Mouse (Mus musculus) forebrain, postnatal 0 days (tissue): ENCODE results near the gene Soga1. TPM values are rescaled to one million over a fixed set of nuclear protein-coding genes. Genes with fewer than 3 reads are reported as not detected.
A peak's percentile ranks its signal among the peaks of the same experiment; 100 is the strongest.

Experiments
- ATAC-seq: fragments of 200-750 bp; cut with Nextera tagmentation; 2 replicates; pipeline ENCODE4 v1.8.0; 2017; ENCODE audit warnings: mild to moderate bottlenecking, moderate library complexity
- DNase-seq: peaks from one replicate; pipeline ENCODE4 v3.0.0-alpha.2; 2015
- H3K27ac ChIP-seq: fragments of 300-500 bp; sonication (generic); 2 replicates; pipeline ENCODE4 v1.5.1; 2014; ENCODE audit warnings: low read depth, mild to moderate bottlenecking, antibody characterized with exemption, low read length, moderate library complexity, mixed read lengths
- H3K27me3 ChIP-seq: fragments of 300-500 bp; sonication (generic); 2 replicates; pipeline ENCODE4 v1.6.1; 2014; ENCODE audit warnings: mild to moderate bottlenecking, low read length, mixed read lengths; ENCODE audit not compliant: insufficient read depth
- H3K36me3 ChIP-seq: fragments of 300-500 bp; sonication (generic); 2 replicates; pipeline ENCODE4 v1.6.1; 2014; ENCODE audit warnings: mild to moderate bottlenecking, moderate library complexity; ENCODE audit not compliant: insufficient read depth
- H3K4me1 ChIP-seq: fragments of 300-500 bp; sonication (generic); 2 replicates; pipeline ENCODE4 v1.6.1; 2014; ENCODE audit warnings: antibody characterized with exemption; ENCODE audit not compliant: insufficient read depth
- H3K4me2 ChIP-seq: fragments of 300-500 bp; sonication (generic); 2 replicates; pipeline ENCODE4 v1.6.1; 2014; ENCODE audit warnings: low read depth, mild to moderate bottlenecking, moderate library complexity
- H3K4me3 ChIP-seq: fragments of 300-500 bp; sonication (generic); 2 replicates; pipeline ENCODE4 v1.5.1; 2014; ENCODE audit warnings: low read depth, low read length, mixed read lengths
- H3K9ac ChIP-seq: fragments of 300-500 bp; sonication (generic); 2 replicates; pipeline ENCODE4 v1.6.1; 2014; ENCODE audit warnings: mild to moderate bottlenecking
- H3K9me3 ChIP-seq: fragments of 300-500 bp; sonication (generic); 2 replicates; pipeline ENCODE4 v1.6.1; 2016; ENCODE audit warnings: low read length
- CTCF ChIP-seq: sonication (generic); IDR thresholded peaks from 2 replicates; pipeline ENCODE4 v1.5.1; 2016; ENCODE audit warnings: antibody characterized with exemption, control low read depth, low read depth
- WGBS: fragments of 180-500 bp; shearing (Covaris S2); extraction: QIAGEN DNeasy Blood & Tissue Kit; methylation state at CpG from one replicate; pipeline ENCODE4 v1.1.7; 2014; 5-methylcytosine and 5-hydroxymethylcytosine counted together
- polyA plus RNA-seq: library from polyadenylated mRNA; unstranded; fragments of >200 nt; fragmentation: Nextera tagmentation; extraction: Ambion mirVana; gene quantifications from 2 replicates; pipeline ENCODE4 v1.2.1, GENCODE M21; 2015
- total RNA-seq: library from RNA; depleted of rRNA; stranded (reverse); fragments of >200 nt; gene quantifications from 2 replicates; pipeline ENCODE4 v1.2.3, GENCODE M21; 2014; rRNA removed

The Soga1 gene
- total RNA-seq, result 80.5 and 93.7 TPM in 2 replicates
- 3.1 and 3.9 TPM in 2 replicates for polyA plus RNA-seq

- whole genome bisulfite sequencing, result under 1% methylated on average over 110 of the region's 136 CpGs
- Histone ChIP-seq H3K36me3 (peaks cover 6% of the 10 kb centered on the region; the same call in 1 of the 2 replicates), H3K4me2 (peak within 1 kb of the TSS; percentile 94), H3K27me3 (no peaks in the 10 kb centered on the region), H3K9ac (peak within 1 kb of the TSS; percentile 94), H3K27ac (peak within 1 kb of the TSS; percentile 97), H3K4me3 (peak within 1 kb of the TSS; percentile 92), H3K4me1 (peaks cover 38% of the 10 kb centered on the region), H3K9me3 (no peaks in the 10 kb centered on the region)
- TF ChIP-seq CTCF, result peak; percentile 58
- ATAC-seq (peak; percentile 86), DNase-seq (peak; percentile 89)
These were observed at the start of gene Soga1 for GRCm38 (mm10) chr2:157078793-157079700. Gene Soga1, minus strand, starts transcription at chr2:157079254.

- Histone ChIP-seq H3K9ac (no peak overlapping the region), H3K27me3 (no peaks in the 10 kb centered on the region), H3K4me1 (no peaks in the 10 kb centered on the region), H3K9me3 (no peaks in the 10 kb centered on the region), H3K27ac (no peak overlapping the region), H3K36me3 (no peaks in the 10 kb centered on the region), H3K4me3 (no peak overlapping the region), H3K4me2 (no peak overlapping the region)
- 0 out of 2 replicates have a peak, but pooled peaks have one; percentile 37 for TF ChIP-seq CTCF
- DNase-seq, result peak; percentile 27
- no peak for ATAC-seq
- 57% methylated on average over 4 of the region's 4 CpGs for WGBS
These were observed 49.0 kb upstream of the Soga1 start for GRCm38 (mm10) chr2:157128072-157128471.

- DNase-seq, result no peak
- H3K4me3 ChIP-seq, result no peak overlapping the region
- no peak overlapping the region for H3K9ac ChIP-seq
- no peak for TF ChIP-seq CTCF
- H3K4me1 ChIP-seq, result no peaks in the 10 kb centered on the region
- no peak for ATAC-seq
- H3K4me2 ChIP-seq, result no peak overlapping the region
- 87% methylated on average over 3 of the region's 3 CpGs for WGBS
- H3K36me3 ChIP-seq, result no peaks in the 10 kb centered on the region
- no peaks in the 10 kb centered on the region for H3K27me3 ChIP-seq
- no peaks in the 10 kb centered on the region for H3K9me3 ChIP-seq
- H3K27ac ChIP-seq, result no peak overlapping the region
These were observed 48.3 kb upstream of the Soga1 start for GRCm38 (mm10) chr2:157127370-157127769.

DNA sequence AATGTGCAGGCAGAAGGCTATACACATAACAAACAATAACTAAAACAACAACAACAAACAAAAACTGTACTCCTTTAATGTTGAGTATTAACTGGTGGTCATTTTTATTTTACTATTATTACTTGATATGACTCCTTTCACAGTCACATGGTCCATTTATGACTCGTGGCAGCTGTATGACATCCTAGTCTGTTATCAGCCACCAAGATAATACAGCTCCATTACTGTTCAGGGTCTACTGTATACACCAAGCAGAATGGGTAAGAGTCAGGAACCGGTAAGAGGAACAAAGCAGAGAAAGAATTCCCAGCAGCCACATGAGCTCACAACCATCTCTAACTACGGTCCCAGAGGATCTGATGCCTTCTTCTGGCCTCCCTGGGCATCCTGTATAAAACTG, 46.2 kb upstream of the Soga1 start:
- H3K4me3 ChIP-seq, result no peak overlapping the region
- TF ChIP-seq CTCF, result no peak
- no peaks in the 10 kb centered on the region for H3K4me1 ChIP-seq
- no peak overlapping the region for H3K4me2 ChIP-seq
- H3K9ac ChIP-seq, result no peak overlapping the region
- H3K27me3 ChIP-seq, result no peaks in the 10 kb centered on the region
- H3K36me3 ChIP-seq, result peaks cover 7% of the 10 kb centered on the region; the same call in 1 of the 2 replicates
- WGBS, result 93% methylated on average over 3 of the region's 3 CpGs
- DNase-seq, result no peak
- ATAC-seq, result no peak
- no peak overlapping the region for H3K27ac ChIP-seq
- H3K9me3 ChIP-seq, result no peaks in the 10 kb centered on the region

DNA sequence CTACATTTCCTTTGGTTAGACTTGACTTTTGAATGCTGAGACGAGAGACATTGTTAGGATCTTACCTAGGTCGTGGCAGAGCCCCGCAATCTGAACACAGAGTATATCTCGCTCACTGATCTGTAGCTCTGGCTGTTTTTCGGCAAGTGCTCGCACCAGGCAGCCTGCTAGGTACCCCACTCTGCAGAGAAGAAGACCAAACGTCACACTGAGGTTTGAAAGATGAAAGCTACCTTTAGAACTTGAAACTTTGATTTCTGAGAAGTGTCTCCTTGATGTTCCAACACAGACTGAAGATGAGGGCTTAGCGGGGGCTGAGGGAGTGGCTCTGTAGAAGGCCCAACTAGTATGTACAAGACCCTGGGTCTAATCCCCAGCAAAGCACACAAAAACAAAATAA, 42.7 kb upstream of the Soga1 start:
- H3K27ac ChIP-seq, result no peak overlapping the region
- TF ChIP-seq CTCF, result no peak
- H3K36me3 ChIP-seq, result peaks cover 7% of the 10 kb centered on the region; the same call in 1 of the 2 replicates
- H3K9ac ChIP-seq, result no peak overlapping the region
- no peaks in the 10 kb centered on the region for H3K9me3 ChIP-seq
- no peak overlapping the region for H3K4me3 ChIP-seq
- H3K4me2 ChIP-seq, result no peak overlapping the region
- H3K27me3 ChIP-seq, result no peaks in the 10 kb centered on the region
- 92% methylated on average over 8 of the region's 8 CpGs for WGBS
- ATAC-seq (no peak), DNase-seq (no peak)
- no peaks in the 10 kb centered on the region for H3K4me1 ChIP-seq

GRCm38 (mm10) chr2:157119075-157119474, 40.0 kb upstream of the Soga1 start:
- H3K4me3 ChIP-seq, result no peak overlapping the region
- no peaks in the 10 kb centered on the region for H3K27me3 ChIP-seq
- H3K27ac ChIP-seq, result no peak overlapping the region
- H3K36me3 ChIP-seq, result peaks cover 7% of the 10 kb centered on the region; the same call in 1 of the 2 replicates
- H3K4me2 ChIP-seq, result no peak overlapping the region
- no peak for TF ChIP-seq CTCF
- no peaks in the 10 kb centered on the region for H3K9me3 ChIP-seq
- ATAC-seq, result no peak
- no peaks in the 10 kb centered on the region for H3K4me1 ChIP-seq
- 72% methylated on average over 3 of the region's 3 CpGs for WGBS
- no peak for DNase-seq
- H3K9ac ChIP-seq, result no peak overlapping the region

- peaks cover 13% of the 10 kb centered on the region for H3K36me3 ChIP-seq
- no peak for DNase-seq
- 89% methylated on average over 4 of the region's 4 CpGs for WGBS
- H3K9ac ChIP-seq, result no peak overlapping the region
- H3K27me3 ChIP-seq, result no peaks in the 10 kb centered on the region
- no peak for ATAC-seq
- TF ChIP-seq CTCF, result no peak
- no peak overlapping the region for H3K4me3 ChIP-seq
- no peaks in the 10 kb centered on the region for H3K9me3 ChIP-seq
- H3K4me2 ChIP-seq, result no peak overlapping the region
- no peak overlapping the region for H3K27ac ChIP-seq
- H3K4me1 ChIP-seq, result no peaks in the 10 kb centered on the region
These were observed 39.5 kb upstream of the Soga1 start for GRCm38 (mm10) chr2:157118556-157118955.
